Mouse (Mus musculus) limb, embryonic 14.5 days (tissue): ENCODE measurements around the gene Spcs3. TPM values are rescaled to one million over a fixed set of nuclear protein-coding genes. Genes with fewer than 3 reads are reported as not detected.

Source experiments
- ATAC-seq: fragments of 200-750 bp; cut with Nextera tagmentation; 2 replicates; pipeline ENCODE4 v1.8.0; 2017; ENCODE audit warnings: low read depth, moderate number of reproducible peaks, moderate TSS enrichment; ENCODE audit not compliant: low FRiP score
- DNase-seq: peaks from one replicate; pipeline ENCODE4 v3.0.0-alpha.2; 2015; ENCODE audit warnings: low spot score
- H3K27ac ChIP-seq: fragments of 300-500 bp; sonication (generic); replicated peaks from 2 replicates; pipeline ENCODE4 v1.5.1; 2014; ENCODE audit warnings: low read depth, mild to moderate bottlenecking, low read length, moderate library complexity, mixed read lengths
- H3K27me3 ChIP-seq: fragments of 300-500 bp; sonication (generic); 2 replicates; pipeline ENCODE4 v1.6.1; 2014; ENCODE audit warnings: low read length, mixed read lengths; ENCODE audit not compliant: control insufficient read depth, insufficient read depth
- H3K36me3 ChIP-seq: fragments of 300-500 bp; sonication (generic); 2 replicates; pipeline ENCODE4 v1.6.1; 2014; ENCODE audit warnings: mild to moderate bottlenecking, low read length, moderate library complexity, mixed read lengths; ENCODE audit not compliant: control insufficient read depth, insufficient read depth
- H3K4me1 ChIP-seq: fragments of 300-500 bp; sonication (generic); 2 replicates; pipeline ENCODE4 v1.6.1; 2014; ENCODE audit warnings: antibody characterized with exemption, low read length, mixed read lengths; ENCODE audit not compliant: control insufficient read depth, insufficient read depth
- H3K4me2 ChIP-seq: fragments of 300-500 bp; sonication (generic); replicated peaks from 2 replicates; pipeline ENCODE4 v1.6.1; 2014; ENCODE audit warnings: low read depth, mild to moderate bottlenecking, low read length, moderate library complexity; ENCODE audit not compliant: severe bottlenecking
- H3K4me3 ChIP-seq: fragments of 300-500 bp; sonication (generic); replicated peaks from 2 replicates; pipeline ENCODE4 v1.5.1; 2014; ENCODE audit warnings: low read length
- H3K9ac ChIP-seq: fragments of 300-500 bp; sonication (generic); 2 replicates; pipeline ENCODE4 v1.6.1; 2014; ENCODE audit warnings: mild to moderate bottlenecking, low read depth, low read length, moderate library complexity; ENCODE audit not compliant: severe bottlenecking
- H3K9me3 ChIP-seq: fragments of 300-500 bp; sonication (generic); 2 replicates; pipeline ENCODE4 v1.6.1; 2016; ENCODE audit warnings: low read length; ENCODE audit not compliant: control insufficient read depth
- POLR2A ChIP-seq: fragments of 200-500 bp; IDR thresholded peaks from 2 replicates; pipeline ENCODE4 v1.8.0; 2012; ENCODE audit warnings: inconsistent platforms, mild to moderate bottlenecking, moderate library complexity, borderline replicate concordance; ENCODE audit not compliant: insufficient read depth, insufficient read length; ENCODE audit errors: extremely low read depth
- WGBS: fragments of 180-500 bp; shearing (Covaris S2); extraction: QIAGEN DNeasy Blood & Tissue Kit; methylation state at CpG from one replicate; pipeline ENCODE4 v1.1.7; 2014; 5-methylcytosine and 5-hydroxymethylcytosine counted together
- polyA plus RNA-seq, 2 experiments: library from polyadenylated mRNA; depleted of rRNA in 1 of 2; stranded (reverse) in 1 of 2; unstranded in 1 of 2; fragments of >200 nt; fragmentation: Nextera tagmentation in 1 of 2; extraction: Ambion mirVana in 1 of 2; gene quantifications; 2 replicates each; pipeline versions ENCODE4 v1.2.1 to v1.2.3; 2012 to 2014

Spcs3 gene
- polyA plus RNA-seq, 2 experiments = 39.7 to 86.5 TPM

DNA sequence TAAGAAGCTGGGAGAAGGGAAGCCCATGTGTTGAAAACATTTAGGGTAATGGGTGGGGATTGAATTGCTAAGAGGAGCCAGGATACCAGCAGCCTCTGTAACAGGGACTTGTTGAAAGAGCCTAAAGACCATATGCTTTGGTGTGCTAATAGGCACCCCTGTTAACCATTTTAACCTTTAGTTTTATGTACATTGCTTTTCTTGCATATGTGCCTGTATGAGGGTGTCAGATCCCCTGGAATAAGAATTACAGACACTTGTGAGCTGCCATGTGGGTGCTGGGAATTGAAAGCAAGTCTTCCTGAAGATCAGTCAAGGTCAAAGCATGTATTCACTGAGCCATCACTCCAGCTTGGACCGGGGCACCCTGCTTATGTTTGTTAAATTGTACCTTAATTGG lies 35.4 kb upstream of the Spcs3 start:
- TF ChIP-seq POLR2A = no peak
- Histone ChIP-seq H3K9me3 (no peaks in the 10 kb centered on the region), H3K27me3 (no peaks in the 10 kb centered on the region), H3K4me3 (no peak overlapping the region), H3K36me3 (no peaks in the 10 kb centered on the region), H3K27ac (no peak overlapping the region), H3K4me1 (0 out of 2 replicates have a peak, but pooled peaks cover 2% of the 10 kb centered on the region), H3K4me2 (no peak overlapping the region), H3K9ac (no peak overlapping the region)
- DNase-seq (no peak), ATAC-seq (no peak)
- WGBS = 91% methylated on average over 1 of the region's 1 CpGs

DNA sequence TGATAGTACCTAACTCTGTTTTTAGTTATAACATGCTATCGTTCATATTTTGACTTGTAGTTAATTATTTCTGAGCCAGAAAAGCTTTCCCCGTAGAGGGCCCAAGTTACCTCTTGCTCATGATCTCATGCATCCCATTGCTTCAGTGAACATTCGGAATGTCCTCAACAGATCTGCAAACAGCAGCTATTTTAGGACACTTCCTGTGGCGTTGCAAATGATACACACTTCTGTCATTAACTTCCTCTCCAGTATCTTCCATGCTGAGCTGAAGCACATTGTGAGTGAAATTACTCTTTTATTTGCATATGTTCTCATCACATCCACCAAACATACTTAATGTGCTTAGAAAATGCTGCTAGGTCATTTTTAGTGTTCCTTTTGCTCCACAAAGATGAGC lies 32.3 kb upstream of the Spcs3 start:
- H3K9ac ChIP-seq = no peak overlapping the region
- no peaks in the 10 kb centered on the region for H3K27me3 ChIP-seq
- no peak overlapping the region for H3K4me2 ChIP-seq
- DNase-seq = no peak
- TF ChIP-seq POLR2A = no peak
- 71% methylated on average over 4 of the region's 4 CpGs for WGBS
- no peaks in the 10 kb centered on the region for H3K9me3 ChIP-seq
- H3K4me3 ChIP-seq = no peak overlapping the region
- H3K36me3 ChIP-seq = no peaks in the 10 kb centered on the region
- no peak overlapping the region for H3K27ac ChIP-seq
- 0 out of 2 replicates have a peak, but pooled peaks cover 2% of the 10 kb centered on the region for H3K4me1 ChIP-seq
- no peak for ATAC-seq

- Histone ChIP-seq H3K4me2 (no peak overlapping the region), H3K27ac (no peak overlapping the region), H3K4me1 (no peaks in the 10 kb centered on the region), H3K27me3 (no peaks in the 10 kb centered on the region), H3K9ac (no peak overlapping the region), H3K4me3 (no peak overlapping the region), H3K36me3 (no peaks in the 10 kb centered on the region), H3K9me3 (no peaks in the 10 kb centered on the region)
- no peak for DNase-seq
- TF ChIP-seq POLR2A = no peak
- 79% methylated on average over 2 of the region's 2 CpGs for WGBS
- no peak for ATAC-seq
Observed at GRCm38 (mm10) chr8:54554921-54555320, 25.1 kb upstream of the Spcs3 start.

DNA sequence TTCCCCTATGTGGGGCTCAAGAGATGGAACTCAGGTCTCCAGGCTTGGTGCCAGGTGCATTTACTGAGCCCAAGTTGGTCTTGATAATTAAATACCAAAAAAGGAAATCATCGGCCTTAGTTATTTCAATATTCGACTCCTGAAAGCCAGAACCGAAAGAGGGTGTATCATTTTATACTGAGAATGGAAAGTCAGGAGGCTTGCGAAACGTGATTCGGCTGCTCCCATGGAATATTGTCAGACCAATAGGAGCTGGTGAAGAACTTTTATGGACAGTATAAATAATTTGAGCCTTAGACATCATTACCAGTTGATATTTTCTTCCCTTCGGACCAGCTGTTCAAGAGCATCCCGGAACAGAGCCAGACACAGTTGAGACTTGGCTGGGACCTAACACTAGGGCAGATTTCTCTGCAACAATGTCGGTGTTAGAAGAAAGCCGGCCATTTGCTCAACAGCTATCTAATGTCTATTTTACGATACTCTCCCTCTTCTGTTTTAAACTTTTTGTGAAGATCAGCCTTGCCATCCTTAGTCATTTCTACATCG lies 20.3 kb upstream of the Spcs3 start:
- Histone ChIP-seq H3K36me3 (no peaks in the 10 kb centered on the region), H3K4me2 (no peak overlapping the region), H3K4me3 (no peak overlapping the region), H3K9ac (no peak overlapping the region), H3K9me3 (no peaks in the 10 kb centered on the region), H3K27ac (no peak overlapping the region), H3K27me3 (no peaks in the 10 kb centered on the region), H3K4me1 (no peaks in the 10 kb centered on the region)
- DNase-seq (no peak), ATAC-seq (no peak)
- TF ChIP-seq POLR2A = no peak
- 91% methylated on average over 12 of the region's 12 CpGs for WGBS

- Histone ChIP-seq H3K27me3 (no peaks in the 10 kb centered on the region), H3K36me3 (no peaks in the 10 kb centered on the region), H3K27ac (no peak overlapping the region), H3K9ac (no peak overlapping the region), H3K4me1 (no peaks in the 10 kb centered on the region), H3K9me3 (no peaks in the 10 kb centered on the region), H3K4me2 (no peak overlapping the region), H3K4me3 (no peak overlapping the region)
- no peak for TF ChIP-seq POLR2A
- DNase-seq = no peak
- ATAC-seq = no peak
- WGBS = 84% methylated on average over 6 of the region's 6 CpGs
Observed at GRCm38 (mm10) chr8:54548383-54548782, 18.6 kb upstream of the Spcs3 start.

DNA sequence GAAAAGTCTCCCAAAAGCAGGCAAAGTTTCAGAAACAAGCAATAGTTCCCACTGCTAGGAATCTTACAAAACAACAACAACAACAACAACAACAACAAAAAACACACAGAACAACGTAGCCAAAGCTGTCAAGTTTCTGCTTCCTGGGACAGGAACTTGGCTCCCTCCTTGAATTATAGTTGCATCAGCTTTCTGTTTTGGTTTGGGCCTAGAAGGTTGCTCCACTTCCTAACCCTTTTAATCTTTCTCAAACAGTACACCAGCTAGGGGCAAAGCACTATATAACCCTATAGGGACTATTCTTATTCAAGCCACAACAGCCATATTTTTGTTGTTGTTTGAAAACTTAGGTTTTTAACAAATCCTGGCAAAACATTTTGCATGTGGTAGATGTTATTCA lies 11.5 kb upstream of the Spcs3 start:
- H3K36me3 ChIP-seq = no peaks in the 10 kb centered on the region
- H3K9me3 ChIP-seq = no peaks in the 10 kb centered on the region
- no peak overlapping the region for H3K9ac ChIP-seq
- H3K4me2 ChIP-seq = no peak overlapping the region
- no peak overlapping the region for H3K27ac ChIP-seq
- ATAC-seq (no peak), DNase-seq (no peak)
- no peaks in the 10 kb centered on the region for H3K27me3 ChIP-seq
- no peak overlapping the region for H3K4me3 ChIP-seq
- H3K4me1 ChIP-seq = no peaks in the 10 kb centered on the region
- no peak for TF ChIP-seq POLR2A
- 71% methylated on average over 1 of the region's 1 CpGs for WGBS
